Mouse (Mus musculus) CH12.LX (cell line): ENCODE measurements at regions not wholly inside any gene's neighbourhood (a gene's known extent, or its start where the extent isn't known, plus 50 kb on each side); places are given as distances from the start of the nearest gene placed in this dataset.

Source experiments
- DNase-seq: peaks from one replicate; pipeline ENCODE4 v3.0.0-alpha.2; 2013; ENCODE audit errors: extremely low read depth
- H3K27ac ChIP-seq: 2 replicates; pipeline ENCODE4 v1.5.1; 2012; ENCODE audit warnings: low read depth, mild to moderate bottlenecking, control low read depth, moderate library complexity; ENCODE audit not compliant: insufficient read depth
- H3K27me3 ChIP-seq: replicated peaks from 2 replicates; pipeline ENCODE3; 2012; ENCODE audit warnings: inconsistent platforms
- H3K36me3 ChIP-seq, 2 experiments: replicated peaks in 1 of 2; 2 replicates each; pipeline versions ENCODE3 to v1.6.1; 2012; ENCODE audit warnings: inconsistent platforms in 1 of 2, low read length in 1 of 2, mild to moderate bottlenecking in 1 of 2, mixed read lengths in 1 of 2, moderate library complexity in 1 of 2; ENCODE audit not compliant: control insufficient read depth in 1 of 2, insufficient read depth in 1 of 2
- H3K4me1 ChIP-seq, 2 experiments: 2 replicates each; pipeline ENCODE4 v1.6.1; 2012; ENCODE audit warnings: inconsistent platforms in 1 of 2, moderate library complexity in 1 of 2; ENCODE audit not compliant: insufficient read depth in 2 of 2, control insufficient read depth in 1 of 2
- H3K4me2 ChIP-seq: 2 replicates; pipeline ENCODE4 v1.6.1; 2012; ENCODE audit warnings: low read depth, mild to moderate bottlenecking, control low read depth; ENCODE audit not compliant: poor library complexity, insufficient read depth, severe bottlenecking
- H3K4me3 ChIP-seq, 3 experiments: fragments of 150-350 bp in 1 of 3; sonication (generic) in 1 of 3; replicated peaks in 1 of 3; 2 replicates each; pipeline versions ENCODE3 to v1.5.1; 2011 to 2012; ENCODE audit warnings: low read depth in 2 of 3, low read length in 2 of 3, mild to moderate bottlenecking in 2 of 3, moderate library complexity in 2 of 3, control low read depth in 1 of 3, improper control_type of control experiment in 1 of 3, inconsistent platforms in 1 of 3, mixed read lengths in 1 of 3; ENCODE audit not compliant: poor library complexity in 1 of 3
- H3K79me2 ChIP-seq: replicated peaks from 2 replicates; pipeline ENCODE4 v1.6.1; 2012; ENCODE audit warnings: mild to moderate bottlenecking, moderate library complexity; ENCODE audit not compliant: control insufficient read depth, poor library complexity, insufficient read depth, severe bottlenecking; ENCODE audit errors: extremely low read depth
- H3K9ac ChIP-seq: 2 replicates; pipeline ENCODE4 v1.6.1; 2012; ENCODE audit warnings: low read depth, mild to moderate bottlenecking, control low read depth, moderate library complexity; ENCODE audit not compliant: insufficient read depth
- H3K9me3 ChIP-seq: replicated peaks from 2 replicates; pipeline ENCODE3; 2012; ENCODE audit warnings: low read length, inconsistent platforms, mixed read lengths
- BHLHE40 ChIP-seq: IDR thresholded peaks from 2 replicates; pipeline ENCODE4 v1.6.1; 2011; ENCODE audit warnings: mild to moderate bottlenecking, low read depth, low read length, improper control_type of control experiment
- CTCF ChIP-seq, 2 experiments: IDR thresholded peaks in 1 of 2; conservative IDR thresholded peaks in 1 of 2; 2 replicates each; pipeline ENCODE4 v1.5.1; 2011 to 2012; ENCODE audit warnings: low read depth in 2 of 2, low read length in 2 of 2, improper control_type of control experiment in 1 of 2, inconsistent platforms in 1 of 2, mild to moderate bottlenecking in 1 of 2, moderate library complexity in 1 of 2
- ETS1 ChIP-seq: conservative IDR thresholded peaks from 2 replicates; pipeline ENCODE4 v1.6.1; 2012; ENCODE audit warnings: low read depth, mild to moderate bottlenecking, inconsistent platforms, low read length, improper control_type of control experiment, moderate library complexity
- HCFC1 ChIP-seq: IDR thresholded peaks from 2 replicates; pipeline ENCODE4 v1.6.1; 2012; ENCODE audit warnings: low read depth, mild to moderate bottlenecking, inconsistent platforms, low read length, improper control_type of control experiment
- IRF4 ChIP-seq: IDR thresholded peaks from 2 replicates; pipeline ENCODE4 v1.6.1; 2014; ENCODE audit warnings: low read depth, mild to moderate bottlenecking, inconsistent platforms, low read length, improper control_type of control experiment
- MAFK ChIP-seq: IDR thresholded peaks from 2 replicates; pipeline ENCODE4 v1.6.1; 2011; ENCODE audit warnings: low read length, improper control_type of control experiment; ENCODE audit not compliant: insufficient replicate concordance
- MAZ ChIP-seq: IDR thresholded peaks from 2 replicates; pipeline ENCODE4 v1.6.1; 2012; ENCODE audit warnings: low read depth, mild to moderate bottlenecking, inconsistent platforms, low read length, improper control_type of control experiment, moderate library complexity
- MEF2A ChIP-seq: IDR thresholded peaks from 2 replicates; pipeline ENCODE4 v1.6.1; 2014; ENCODE audit warnings: low read depth, mild to moderate bottlenecking, inconsistent platforms, low read length, improper control_type of control experiment, borderline replicate concordance
- MXI1 ChIP-seq: IDR thresholded peaks from 2 replicates; pipeline ENCODE4 v1.6.1; 2011; ENCODE audit warnings: mild to moderate bottlenecking, low read depth, low read length, improper control_type of control experiment
- NRF1 ChIP-seq: IDR thresholded peaks from 2 replicates; pipeline ENCODE4 v1.6.1; 2014; ENCODE audit warnings: low read depth, mild to moderate bottlenecking, inconsistent platforms, low read length, improper control_type of control experiment, moderate library complexity
- POLR2A ChIP-seq: IDR thresholded peaks from 2 replicates; pipeline ENCODE4 v1.6.1; 2011; ENCODE audit warnings: low read depth, mild to moderate bottlenecking, improper control_type of control experiment, low read length
- POLR2AphosphoS2 ChIP-seq: IDR thresholded peaks from 2 replicates; pipeline ENCODE4 v1.6.1; 2011; ENCODE audit warnings: low read depth, low read length, improper control_type of control experiment
- RAD21 ChIP-seq: IDR thresholded peaks from 2 replicates; pipeline ENCODE4 v1.6.1; 2011; ENCODE audit warnings: low read depth, mild to moderate bottlenecking, low read length, improper control_type of control experiment, moderate library complexity
- RCOR1 ChIP-seq: conservative IDR thresholded peaks from 2 replicates; pipeline ENCODE4 v1.6.1; 2012; ENCODE audit warnings: low read depth, mild to moderate bottlenecking, inconsistent platforms, low read length, improper control_type of control experiment
- SMC3 ChIP-seq: IDR thresholded peaks from 2 replicates; pipeline ENCODE4 v1.6.1; 2011; ENCODE audit warnings: low read depth, low read length, improper control_type of control experiment
- TCF12 ChIP-seq: IDR thresholded peaks from 2 replicates; pipeline ENCODE4 v1.6.1; 2014; ENCODE audit warnings: low read depth, mild to moderate bottlenecking, inconsistent platforms, low read length, improper control_type of control experiment
- UBTF ChIP-seq: IDR thresholded peaks from 2 replicates; pipeline ENCODE4 v1.6.1; 2012; ENCODE audit warnings: low read depth, mild to moderate bottlenecking, inconsistent platforms, low read length, improper control_type of control experiment, moderate library complexity
- USF2 ChIP-seq: conservative IDR thresholded peaks from 2 replicates; pipeline ENCODE4 v1.6.1; 2011; ENCODE audit warnings: low read depth, low read length, improper control_type of control experiment
- ZMIZ1 ChIP-seq: IDR thresholded peaks from 2 replicates; pipeline ENCODE4 v1.6.1; 2012; ENCODE audit warnings: low read depth, mild to moderate bottlenecking, inconsistent platforms, low read length, improper control_type of control experiment
- ZNF384 ChIP-seq: IDR thresholded peaks from 2 replicates; pipeline ENCODE4 v1.6.1; 2012; ENCODE audit warnings: low read depth, low read length, improper control_type of control experiment, inconsistent platforms
- dilution Hi-C: fragments of 300-500 bp; cut with MboI; formaldehyde crosslinking; loops from 2 replicates; pipeline ENCODE4 v1.14.3; 2020; ENCODE audit warnings: low sequenced_read_pairs; ENCODE audit not compliant: extremely low pct_unique_long_range_greater_than_20kb, extremely low pct_ligation_motif_present
- in situ Hi-C: fragments of 300-500 bp; cut with MboI; formaldehyde crosslinking; loops from 3 replicates; pipeline ENCODE4 v1.14.3; 2019; ENCODE audit warnings: low sequenced_read_pairs, low pct_ligation_motif_present, low pct_unique_long_range_greater_than_20kb, mixed read lengths

DNA sequence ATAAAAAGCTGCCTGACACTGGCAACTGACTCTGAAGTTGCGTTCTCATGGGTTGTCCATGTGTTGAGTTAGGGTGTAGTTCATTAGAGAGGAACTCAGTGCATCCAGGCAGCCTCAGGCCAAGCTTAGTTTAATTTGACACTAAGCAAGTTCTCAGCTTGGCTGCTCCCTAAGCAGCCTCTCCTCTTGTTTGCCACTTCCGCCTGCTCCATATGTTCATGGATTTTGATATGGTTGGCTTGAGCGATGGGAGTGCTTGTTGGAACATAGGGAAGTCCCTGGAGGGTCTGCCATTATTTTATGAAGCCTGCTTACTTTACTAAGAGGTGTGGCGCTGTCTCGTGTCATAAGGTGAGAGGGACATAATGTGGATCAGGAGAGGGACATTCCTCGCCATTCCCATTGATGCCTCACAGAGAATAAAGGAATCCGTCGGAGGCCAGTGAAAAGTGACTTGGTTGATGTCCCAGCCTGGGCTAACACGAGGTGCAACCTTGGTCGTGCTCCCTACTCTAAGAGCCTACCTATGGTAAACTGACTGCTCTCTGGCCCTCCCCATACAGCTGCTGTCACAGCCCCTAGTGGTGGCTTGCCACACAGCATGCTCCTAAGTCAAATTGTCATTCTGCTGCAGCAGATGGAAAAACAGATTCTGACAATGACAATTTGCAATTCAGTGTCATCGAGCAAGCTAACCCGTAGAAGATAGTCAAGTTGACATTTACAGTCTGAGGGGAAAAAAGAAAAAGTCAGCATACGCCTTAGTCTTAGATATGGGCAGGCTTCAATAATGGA lies 104.6 kb downstream of the Pmp22 start:
- dilution Hi-C loops (no loop called here), in situ Hi-C loops (no loop called here)
- Histone ChIP-seq H3K4me1 (peaks cover 4 to 9% of the 10 kb centered on the region in 2 experiments; a peak in 3 of 4 replicates), H3K9me3 (peaks cover 12% of the 10 kb centered on the region), H3K27me3 (no peaks in the 10 kb centered on the region), H3K4me3 (no peak overlapping the region), H3K4me2 (no peak overlapping the region), H3K9ac (no peak overlapping the region), H3K27ac (no peak overlapping the region), H3K36me3 (no peaks in the 10 kb centered on the region), H3K79me2 (no peaks in the 10 kb centered on the region)
- TF ChIP-seq SMC3 (peak; percentile 16; the same call in 1 of the 2 replicates), ZMIZ1 (no peak), ETS1 (no peak), RAD21 (peak; percentile 8), MAZ (peak; percentile 51; the same call in 1 of the 2 replicates), CTCF (conservative IDR thresholded peaks at IDR 0.05 in 1 of 2, IDR thresholded peaks at IDR 0.05 in 1 of 2; ENCODE audit: low read depth in 2 of 2, low read length in 2 of 2) (peak; percentile 73 to 89)
- DNase-seq: peak; percentile 48

DNA sequence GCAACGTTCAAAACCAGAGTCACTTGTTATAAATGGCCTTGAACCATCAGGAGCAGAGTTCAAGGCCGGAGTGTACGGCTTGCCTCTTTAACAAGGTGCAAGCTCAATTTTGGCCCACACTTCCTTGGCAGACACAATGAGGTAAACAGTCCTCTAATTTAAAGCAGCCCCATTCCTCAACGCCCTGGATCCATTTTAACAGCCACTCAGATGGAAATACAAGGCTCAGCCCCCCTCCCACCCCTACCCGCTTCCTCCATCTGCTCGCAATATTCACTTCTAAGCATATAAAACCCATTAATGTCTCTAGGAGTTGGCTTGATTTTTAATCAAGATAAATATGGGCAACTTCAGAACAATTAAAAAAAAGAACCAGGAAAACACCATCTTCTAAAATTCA lies 105.7 kb downstream of the Pmp22 start:
- H3K4me2 ChIP-seq: no peak overlapping the region
- peaks cover 4 to 9% of the 10 kb centered on the region in 2 experiments; a peak in 3 of 4 replicates for H3K4me1 ChIP-seq
- H3K27ac ChIP-seq: no peak overlapping the region
- dilution Hi-C loops: no loop called here
- no peaks in the 10 kb centered on the region for H3K36me3 ChIP-seq
- H3K4me3 ChIP-seq: no peak overlapping the region
- no peak overlapping the region for H3K9ac ChIP-seq
- DNase-seq: no peak
- no peaks in the 10 kb centered on the region for H3K79me2 ChIP-seq
- peaks cover 11% of the 10 kb centered on the region for H3K9me3 ChIP-seq
- no peaks in the 10 kb centered on the region for H3K27me3 ChIP-seq
- TF ChIP-seq SMC3 (no peak), ZMIZ1 (no peak), POLR2AphosphoS2 (no peak), BHLHE40 (no peak), IRF4 (no peak), RAD21 (no peak), USF2 (no peak), HCFC1 (no peak), TCF12 (no peak), MAZ (no peak), UBTF (no peak), POLR2A (no peak), MXI1 (no peak), MAFK (no peak), ETS1 (no peak), ZNF384 (no peak), MEF2A (no peak), NRF1 (no peak), RCOR1 (no peak)
- in situ Hi-C loops: no loop called here
